Mouse (Mus musculus): ENCODE results near the gene Cwc22.

Gene Cwc22

GRCm38 (mm10) chr2:77924003-77924402 lies 22.2 kb downstream of the Cwc22 start:
- no peak for DNase-seq

GRCm38 (mm10) chr2:77923182-77923581 lies 23.0 kb downstream of the Cwc22 start:
- DNase-seq: no peak

GRCm38 (mm10) chr2:77921307-77921706 lies 24.9 kb downstream of the Cwc22 start:
- no peak for DNase-seq

- DNase-seq: no peak
Measured at GRCm38 (mm10) chr2:77920621-77921020, 25.6 kb downstream of the Cwc22 start.

- no peak for DNase-seq
Measured at GRCm38 (mm10) chr2:77918474-77918873, 27.7 kb downstream of the Cwc22 start.

- no peak for DNase-seq
Measured at GRCm38 (mm10) chr2:77918006-77918405, 28.2 kb downstream of the Cwc22 start.

GRCm38 (mm10) chr2:77917360-77917734 lies 28.8 kb downstream of the Cwc22 start:
- no peak for DNase-seq

- no peak for DNase-seq
Measured at GRCm38 (mm10) chr2:77916586-77917359, 29.4 kb downstream of the Cwc22 start.

- DNase-seq: no peak
Measured at GRCm38 (mm10) chr2:77915187-77915586, 31.0 kb downstream of the Cwc22 start.

GRCm38 (mm10) chr2:77913628-77914027 lies 32.5 kb downstream of the Cwc22 start:
- DNase-seq: no peak

- no peak for DNase-seq
Measured at GRCm38 (mm10) chr2:77912197-77912596, 34.0 kb downstream of the Cwc22 start.

- no peak for DNase-seq
Measured at GRCm38 (mm10) chr2:77911452-77911851, 34.7 kb downstream of the Cwc22 start.

- no peak for DNase-seq
Measured at GRCm38 (mm10) chr2:77910216-77910615, 36.0 kb downstream of the Cwc22 start.

- no peak for DNase-seq
Measured at GRCm38 (mm10) chr2:77907164-77907563, 39.0 kb downstream of the Cwc22 start.

- DNase-seq: no peak
Measured at GRCm38 (mm10) chr2:77905023-77905422, 41.2 kb downstream of the Cwc22 start.

GRCm38 (mm10) chr2:77904495-77904894 lies 41.7 kb downstream of the Cwc22 start:
- no peak for DNase-seq

- no peak for DNase-seq
Measured at GRCm38 (mm10) chr2:77903979-77904378, 42.2 kb downstream of the Cwc22 start.

GRCm38 (mm10) chr2:77903098-77903497 lies 43.1 kb downstream of the Cwc22 start:
- no peak for DNase-seq

- DNase-seq: no peak
Measured at GRCm38 (mm10) chr2:77901269-77901668, 44.9 kb downstream of the Cwc22 start.

GRCm38 (mm10) chr2:77900741-77901140 lies 45.4 kb downstream of the Cwc22 start:
- no peak for DNase-seq

- DNase-seq: no peak
Measured at GRCm38 (mm10) chr2:77900111-77900510, 46.1 kb downstream of the Cwc22 start.

GRCm38 (mm10) chr2:77898436-77898835 lies 47.7 kb downstream of the Cwc22 start:
- no peak for DNase-seq

GRCm38 (mm10) chr2:77897988-77898387 lies 48.2 kb downstream of the Cwc22 start:
- DNase-seq: no peak

- no peak for DNase-seq
Measured at GRCm38 (mm10) chr2:77897558-77897899, 48.6 kb downstream of the Cwc22 start.

GRCm38 (mm10) chr2:77896843-77897557 lies 49.2 kb downstream of the Cwc22 start:
- no peak for DNase-seq

Data from kidney, adult 8-10 months (tissue).